Comparison of ENCODE assay signal across 22 mouse cellular contexts in genomic region chr4:67614486-67615067, GRCm38 (mm10).
DNase-seq lines count a peak whose midpoint lies in the region; ATAC-seq and TF ChIP-seq lines count a peak whose summit lies in the region.
"Had no signal": no experiment of that assay in that cellular context is flagged by ENCODE, and none has a peak within 500 bp of the region (broad histone marks: within the 10 kb centered on the region; RNA-seq: fewer than 3 reads in every experiment).

No protein-coding gene starts in this region.

- H3K27ac ChIP-seq in midbrain, postnatal 0 days (ENCODE audit: low read depth, low read length): no peak overlapping the region
- H3K27ac ChIP-seq in midbrain, embryonic 14.5 days (replicated peaks; ENCODE audit: low read depth, low read length): no peak overlapping the region
- H3K27ac ChIP-seq in forebrain, postnatal 0 days (ENCODE audit: low read depth, low read length): no peak overlapping the region
- no peak overlapping the region for H3K27ac ChIP-seq in gastrocnemius, adult 2 months
- H3K27ac ChIP-seq: intestine, embryonic 15.5 days; liver, embryonic 13.5 days; midbrain, embryonic 13.5 days; stomach, embryonic 15.5 days had no signal

- WGBS in midbrain, postnatal 0 days: 52% methylated on average over 5 of the region's 5 CpGs
- WGBS in midbrain, embryonic 14.5 days: 60% methylated on average over 5 of the region's 5 CpGs
- 10% methylated on average over 5 of the region's 5 CpGs for WGBS in forebrain, postnatal 0 days

- peak; percentile 74 for DNase-seq in heart, adult 11 months
- DNase-seq in heart, postnatal 36 days: no peak
- peak; percentile 12 for DNase-seq in midbrain, postnatal 0 days (ENCODE audit: low spot score)
- DNase-seq in midbrain, embryonic 14.5 days: no peak
- peak; percentile 12 for DNase-seq in brain, embryonic 18.5 days (ENCODE audit: low read depth, low spot score)
- DNase-seq in forebrain, postnatal 0 days: peak; percentile 16
- no peak for DNase-seq in gastrocnemius, adult 2 months
- DNase-seq in left cerebral cortex, adult 9 months (ENCODE audit: low spot score in 2 of 2): no peak
- DNase-seq: adrenal gland, adult 8-10 months; cerebellum, adult 8-10 months; gastrocnemius, postnatal 36 days; kidney, adult 9 months; kidney, postnatal 14 days; liver, embryonic 13.5 days; lung, adult 2 months; lung, postnatal 14 days; thymus, adult 18-20 months; thymus, postnatal 4 days had no signal

- intact Hi-C loops in heart, postnatal 36 days (cut with DNase I): no loop called here
- intact Hi-C loops in gastrocnemius, adult 2 months (cut with DNase I): no loop called here

- H3K4me2 ChIP-seq in midbrain, postnatal 0 days (ENCODE audit: low read depth, low read length, poor library complexity, severe bottlenecking): no peak overlapping the region
- no peak overlapping the region for H3K4me2 ChIP-seq in midbrain, embryonic 14.5 days (ENCODE audit: low read length)
- no peak overlapping the region for H3K4me2 ChIP-seq in forebrain, postnatal 0 days (ENCODE audit: low read depth)
- H3K4me2 ChIP-seq: intestine, embryonic 15.5 days; liver, embryonic 13.5 days; midbrain, embryonic 13.5 days; stomach, embryonic 15.5 days had no signal

- ATAC-seq in midbrain, postnatal 0 days (ENCODE audit: low FRiP score): no peak
- no peak for ATAC-seq in midbrain, embryonic 14.5 days (ENCODE audit: low FRiP score, low TSS enrichment)
- peak; percentile 74 for ATAC-seq in forebrain, postnatal 0 days
- ATAC-seq: intestine, embryonic 15.5 days; midbrain, embryonic 13.5 days; Patski had no signal

- no peaks in the 10 kb centered on the region for H3K9me3 ChIP-seq in midbrain, postnatal 0 days (ENCODE audit: low read length)
- no peaks in the 10 kb centered on the region for H3K9me3 ChIP-seq in midbrain, embryonic 14.5 days (ENCODE audit: control insufficient read depth, low read length)
- H3K9me3 ChIP-seq in forebrain, postnatal 0 days (ENCODE audit: low read length): no peaks in the 10 kb centered on the region
- H3K9me3 ChIP-seq: intestine, embryonic 15.5 days; liver, embryonic 13.5 days; midbrain, embryonic 13.5 days; stomach, embryonic 15.5 days had no signal

- no peak for TF ChIP-seq CTCF in midbrain, postnatal 0 days (IDR thresholded peaks at IDR 0.05)
- TF ChIP-seq CTCF in forebrain, postnatal 0 days (IDR thresholded peaks at IDR 0.05; ENCODE audit: low read depth): no peak
- no peak for TF ChIP-seq CTCF in gastrocnemius, adult 2 months (IDR thresholded peaks at IDR 0.05)

- H3K36me3 ChIP-seq in midbrain, postnatal 0 days (ENCODE audit: insufficient read depth, low read length): no peaks in the 10 kb centered on the region
- H3K36me3 ChIP-seq in midbrain, embryonic 14.5 days (ENCODE audit: control insufficient read depth, insufficient read depth, low read length): no peaks in the 10 kb centered on the region
- H3K36me3 ChIP-seq in forebrain, postnatal 0 days (ENCODE audit: insufficient read depth): no peaks in the 10 kb centered on the region
- H3K36me3 ChIP-seq: intestine, embryonic 15.5 days; liver, embryonic 13.5 days; midbrain, embryonic 13.5 days; stomach, embryonic 15.5 days had no signal

- H3K4me3 ChIP-seq in midbrain, postnatal 0 days (ENCODE audit: low read depth, low read length): no peak overlapping the region
- no peak overlapping the region for H3K4me3 ChIP-seq in midbrain, embryonic 14.5 days (replicated peaks; ENCODE audit: low read depth, low read length)
- no peak overlapping the region for H3K4me3 ChIP-seq in forebrain, postnatal 0 days (ENCODE audit: low read depth, low read length)
- no peak overlapping the region for H3K4me3 ChIP-seq in gastrocnemius, adult 2 months
- H3K4me3 ChIP-seq: intestine, embryonic 15.5 days; liver, embryonic 13.5 days; midbrain, embryonic 13.5 days; stomach, embryonic 15.5 days had no signal

- no peaks in the 10 kb centered on the region for H3K27me3 ChIP-seq in midbrain, postnatal 0 days (ENCODE audit: insufficient read depth, low read length)
- no peaks in the 10 kb centered on the region for H3K27me3 ChIP-seq in midbrain, embryonic 14.5 days (ENCODE audit: control insufficient read depth, insufficient read depth, low read length)
- no peaks in the 10 kb centered on the region for H3K27me3 ChIP-seq in forebrain, postnatal 0 days (ENCODE audit: insufficient read depth, low read length)
- H3K27me3 ChIP-seq: intestine, embryonic 15.5 days; liver, embryonic 13.5 days; midbrain, embryonic 13.5 days; Patski; stomach, embryonic 15.5 days had no signal

- H3K9ac ChIP-seq in midbrain, postnatal 0 days (replicated peaks; ENCODE audit: low read length, poor library complexity, severe bottlenecking): no peak overlapping the region
- no peak overlapping the region for H3K9ac ChIP-seq in midbrain, embryonic 14.5 days (replicated peaks; ENCODE audit: low read length)
- no peak overlapping the region for H3K9ac ChIP-seq in forebrain, postnatal 0 days
- H3K9ac ChIP-seq: intestine, embryonic 15.5 days; liver, embryonic 13.5 days; midbrain, embryonic 13.5 days; stomach, embryonic 15.5 days had no signal

- H3K4me1 ChIP-seq in midbrain, postnatal 0 days (ENCODE audit: insufficient read depth, low read length): no peaks in the 10 kb centered on the region
- no peaks in the 10 kb centered on the region for H3K4me1 ChIP-seq in midbrain, embryonic 14.5 days (ENCODE audit: control insufficient read depth, insufficient read depth, low read length)
- H3K4me1 ChIP-seq in forebrain, postnatal 0 days (ENCODE audit: insufficient read depth): no peaks in the 10 kb centered on the region
- H3K4me1 ChIP-seq: intestine, embryonic 15.5 days; liver, embryonic 13.5 days; midbrain, embryonic 13.5 days; stomach, embryonic 15.5 days had no signal

Comparison
In these comparisons a context has a peak if more than half of its experiments do, and no peak if none do; other contexts are left out.
1. DNase-seq: peak in heart, adult 11 months (single experiment), midbrain, postnatal 0 days (single experiment), brain, embryonic 18.5 days (single experiment) and forebrain, postnatal 0 days (single experiment); none in heart, postnatal 36 days (0 of 2), midbrain, embryonic 14.5 days (single experiment), gastrocnemius, adult 2 months (single experiment) and left cerebral cortex, adult 9 months (0 of 2).